Mouse (Mus musculus) forebrain, postnatal 0 days (tissue): ENCODE measurements around the gene Acap1. TPM values are rescaled to one million over a fixed set of nuclear protein-coding genes. Genes with fewer than 3 reads are reported as not detected.

ENCODE experiments used
- ATAC-seq: fragments of 200-750 bp; cut with Nextera tagmentation; 2 replicates; pipeline ENCODE4 v1.8.0; 2017; ENCODE audit warnings: mild to moderate bottlenecking, moderate library complexity
- DNase-seq: peaks from one replicate; pipeline ENCODE4 v3.0.0-alpha.2; 2015
- H3K27ac ChIP-seq: fragments of 300-500 bp; sonication (generic); 2 replicates; pipeline ENCODE4 v1.5.1; 2014; ENCODE audit warnings: low read depth, mild to moderate bottlenecking, antibody characterized with exemption, low read length, moderate library complexity, mixed read lengths
- H3K27me3 ChIP-seq: fragments of 300-500 bp; sonication (generic); 2 replicates; pipeline ENCODE4 v1.6.1; 2014; ENCODE audit warnings: mild to moderate bottlenecking, low read length, mixed read lengths; ENCODE audit not compliant: insufficient read depth
- H3K36me3 ChIP-seq: fragments of 300-500 bp; sonication (generic); 2 replicates; pipeline ENCODE4 v1.6.1; 2014; ENCODE audit warnings: mild to moderate bottlenecking, moderate library complexity; ENCODE audit not compliant: insufficient read depth
- H3K4me1 ChIP-seq: fragments of 300-500 bp; sonication (generic); 2 replicates; pipeline ENCODE4 v1.6.1; 2014; ENCODE audit warnings: antibody characterized with exemption; ENCODE audit not compliant: insufficient read depth
- H3K4me2 ChIP-seq: fragments of 300-500 bp; sonication (generic); 2 replicates; pipeline ENCODE4 v1.6.1; 2014; ENCODE audit warnings: low read depth, mild to moderate bottlenecking, moderate library complexity
- H3K4me3 ChIP-seq: fragments of 300-500 bp; sonication (generic); 2 replicates; pipeline ENCODE4 v1.5.1; 2014; ENCODE audit warnings: low read depth, low read length, mixed read lengths
- H3K9ac ChIP-seq: fragments of 300-500 bp; sonication (generic); 2 replicates; pipeline ENCODE4 v1.6.1; 2014; ENCODE audit warnings: mild to moderate bottlenecking
- H3K9me3 ChIP-seq: fragments of 300-500 bp; sonication (generic); 2 replicates; pipeline ENCODE4 v1.6.1; 2016; ENCODE audit warnings: low read length
- CTCF ChIP-seq: sonication (generic); IDR thresholded peaks from 2 replicates; pipeline ENCODE4 v1.5.1; 2016; ENCODE audit warnings: antibody characterized with exemption, control low read depth, low read depth
- whole genome bisulfite sequencing: fragments of 180-500 bp; shearing (Covaris S2); extraction: QIAGEN DNeasy Blood & Tissue Kit; methylation state at CpG from one replicate; pipeline ENCODE4 v1.1.7; 2014; 5-methylcytosine and 5-hydroxymethylcytosine counted together
- polyA plus RNA-seq: library from polyadenylated mRNA; unstranded; fragments of >200 nt; fragmentation: Nextera tagmentation; extraction: Ambion mirVana; gene quantifications from 2 replicates; pipeline ENCODE4 v1.2.1, GENCODE M21; 2015
- total RNA-seq: library from RNA; depleted of rRNA; stranded (reverse); fragments of >200 nt; gene quantifications from 2 replicates; pipeline ENCODE4 v1.2.3, GENCODE M21; 2014

Gene Acap1
- total and polyA plus RNA-seq, 2 experiments from 2014 or later: 0.48 to 0.90 TPM

GRCm38 (mm10) chr11:69858113-69858998, 37.0 kb downstream of the Acap1 start, which contains the start of gene Tnk1:
Tnk1 (minus strand) TSS chr11:69858730.
- Histone ChIP-seq H3K36me3 (no peaks in the 10 kb centered on the region), H3K4me1 (no peaks in the 10 kb centered on the region), H3K27ac (no peak within 1 kb of the TSS), H3K9ac (no peak within 1 kb of the TSS), H3K4me2 (no peak within 1 kb of the TSS), H3K4me3 (no peak within 1 kb of the TSS), H3K27me3 (peaks cover 11% of the 10 kb centered on the region; the same call in 1 of the 2 replicates), H3K9me3 (no peaks in the 10 kb centered on the region)
- 22% methylated on average over 30 of the region's 30 CpGs for WGBS
- no peak for TF ChIP-seq CTCF
- DNase-seq (no peak), ATAC-seq (no peak)

GRCm38 (mm10) chr11:69855347-69855746, 40.0 kb downstream of the Acap1 start:
- WGBS: 18% methylated on average over 16 of the region's 16 CpGs
- peak; percentile 54 for ATAC-seq
- no peaks in the 10 kb centered on the region for H3K9me3 ChIP-seq
- peaks cover 11% of the 10 kb centered on the region; the same call in 1 of the 2 replicates for H3K27me3 ChIP-seq
- H3K4me3 ChIP-seq: no peak overlapping the region
- H3K9ac ChIP-seq: no peak overlapping the region
- peak; percentile 53 for TF ChIP-seq CTCF
- H3K36me3 ChIP-seq: peaks cover 20% of the 10 kb centered on the region
- no peak overlapping the region for H3K4me2 ChIP-seq
- no peaks in the 10 kb centered on the region for H3K4me1 ChIP-seq
- DNase-seq: no peak
- no peak overlapping the region for H3K27ac ChIP-seq

GRCm38 (mm10) chr11:69854680-69855079, 40.7 kb downstream of the Acap1 start:
- ATAC-seq (no peak), DNase-seq (no peak)
- H3K9me3 ChIP-seq: no peaks in the 10 kb centered on the region
- no peak overlapping the region for H3K27ac ChIP-seq
- H3K4me1 ChIP-seq: no peaks in the 10 kb centered on the region
- H3K27me3 ChIP-seq: peaks cover 11% of the 10 kb centered on the region; the same call in 1 of the 2 replicates
- 86% methylated on average over 10 of the region's 10 CpGs for WGBS
- H3K9ac ChIP-seq: no peak overlapping the region
- H3K4me2 ChIP-seq: no peak overlapping the region
- no peak for TF ChIP-seq CTCF
- H3K36me3 ChIP-seq: peaks cover 26% of the 10 kb centered on the region
- no peak overlapping the region for H3K4me3 ChIP-seq

DNA sequence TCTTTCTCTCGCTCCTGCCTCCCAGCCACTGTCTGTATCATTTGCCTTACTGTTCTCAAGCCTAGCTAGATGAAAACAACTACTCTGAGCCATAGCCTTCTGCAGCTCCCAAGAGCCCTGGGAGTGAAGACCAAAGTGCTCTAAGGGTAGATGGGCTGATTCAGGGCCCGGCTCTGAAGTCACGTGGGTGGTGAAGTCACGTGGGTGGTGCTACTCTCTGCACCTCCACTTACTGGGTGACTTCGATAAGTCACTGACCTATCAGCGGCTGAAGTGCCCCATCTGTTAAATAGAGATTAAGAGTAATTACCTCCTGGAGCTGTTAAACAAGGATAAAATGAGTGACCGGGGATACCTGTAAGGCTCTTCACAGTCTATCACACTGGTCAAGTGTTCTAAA, 41.3 kb downstream of the Acap1 start:
- no peak overlapping the region for H3K9ac ChIP-seq
- H3K4me3 ChIP-seq: no peak overlapping the region
- no peak overlapping the region for H3K27ac ChIP-seq
- DNase-seq: no peak
- H3K9me3 ChIP-seq: no peaks in the 10 kb centered on the region
- H3K4me2 ChIP-seq: no peak overlapping the region
- peaks cover 9% of the 10 kb centered on the region; the same call in 1 of the 2 replicates for H3K27me3 ChIP-seq
- no peak for ATAC-seq
- TF ChIP-seq CTCF: no peak
- no peaks in the 10 kb centered on the region for H3K4me1 ChIP-seq
- peaks cover 33% of the 10 kb centered on the region for H3K36me3 ChIP-seq
- 73% methylated on average over 7 of the region's 7 CpGs for WGBS

DNA sequence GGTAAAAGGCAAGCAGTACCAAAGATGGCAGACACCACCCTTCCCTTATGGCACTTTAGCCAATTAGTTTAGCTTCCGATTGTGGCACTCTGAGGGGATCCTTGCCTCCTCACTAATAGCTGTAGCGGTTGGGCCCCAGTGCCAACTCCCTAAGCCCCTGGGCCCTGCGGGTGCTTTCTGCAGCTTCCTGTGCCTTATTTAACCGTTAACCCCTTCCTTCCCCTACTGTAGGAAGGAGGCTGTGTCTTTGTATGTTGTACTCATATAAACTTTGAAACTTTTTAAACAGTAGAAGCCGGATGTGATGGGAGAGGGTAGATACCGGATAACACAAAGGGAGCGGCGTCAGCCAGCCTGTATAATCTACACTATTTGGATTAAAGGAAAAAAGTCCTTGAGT, 44.6 kb downstream of the Acap1 start:
- ATAC-seq: no peak
- H3K36me3 ChIP-seq: peaks cover 42% of the 10 kb centered on the region
- H3K9me3 ChIP-seq: no peaks in the 10 kb centered on the region
- no peak overlapping the region for H3K27ac ChIP-seq
- DNase-seq: no peak
- peaks cover 9% of the 10 kb centered on the region for H3K4me1 ChIP-seq
- H3K27me3 ChIP-seq: no peaks in the 10 kb centered on the region
- no peak overlapping the region for H3K9ac ChIP-seq
- TF ChIP-seq CTCF: no peak
- 70% methylated on average over 8 of the region's 8 CpGs for WGBS
- H3K4me3 ChIP-seq: no peak overlapping the region
- H3K4me2 ChIP-seq: no peak overlapping the region

DNA sequence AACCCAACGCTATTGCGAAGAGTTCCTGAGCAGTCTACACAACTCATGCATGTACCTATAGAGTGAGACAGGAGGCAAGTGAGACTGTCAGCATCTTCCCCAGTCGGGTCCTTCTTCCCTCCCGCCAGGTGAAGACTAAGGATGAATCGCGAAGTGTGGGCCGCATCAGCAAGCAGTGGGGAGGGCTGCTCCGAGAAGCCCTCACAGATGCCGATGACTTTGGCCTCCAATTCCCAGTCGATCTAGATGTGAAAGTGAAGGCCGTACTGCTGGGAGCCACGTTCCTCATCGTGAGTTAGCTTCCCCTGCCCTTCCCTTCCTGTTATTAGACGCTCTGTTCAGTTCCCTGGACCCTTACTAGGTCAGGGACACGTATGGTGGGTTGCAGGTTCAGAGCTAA, 45.5 kb downstream of the Acap1 start:
- H3K4me2 ChIP-seq: no peak overlapping the region
- peaks cover 11% of the 10 kb centered on the region for H3K4me1 ChIP-seq
- 92% methylated on average over 15 of the region's 15 CpGs for WGBS
- DNase-seq: no peak
- no peak overlapping the region for H3K27ac ChIP-seq
- H3K36me3 ChIP-seq: peaks cover 42% of the 10 kb centered on the region
- no peak for ATAC-seq
- no peak for TF ChIP-seq CTCF
- H3K9ac ChIP-seq: no peak overlapping the region
- H3K4me3 ChIP-seq: no peak overlapping the region
- H3K27me3 ChIP-seq: no peaks in the 10 kb centered on the region
- no peaks in the 10 kb centered on the region for H3K9me3 ChIP-seq

- no peak for ATAC-seq
- H3K4me3 ChIP-seq: no peak overlapping the region
- H3K9ac ChIP-seq: no peak overlapping the region
- no peak for DNase-seq
- H3K4me1 ChIP-seq: peaks cover 11% of the 10 kb centered on the region
- no peak overlapping the region for H3K27ac ChIP-seq
- no peaks in the 10 kb centered on the region for H3K27me3 ChIP-seq
- WGBS: 88% methylated on average over 9 of the region's 9 CpGs
- no peaks in the 10 kb centered on the region for H3K9me3 ChIP-seq
- TF ChIP-seq CTCF: no peak
- H3K36me3 ChIP-seq: peaks cover 42% of the 10 kb centered on the region
- no peak overlapping the region for H3K4me2 ChIP-seq
These were observed 46.2 kb downstream of the Acap1 start for GRCm38 (mm10) chr11:69849128-69849527.
